Mouse (Mus musculus) neural tube, embryonic 11.5 days (tissue): ENCODE results near the gene Uxs1. TPM values are rescaled to one million over a fixed set of nuclear protein-coding genes. Genes with fewer than 3 reads are reported as not detected.

Experiments
- polyA plus RNA-seq: library from polyadenylated mRNA; unstranded; fragments of >200 nt; fragmentation: Nextera tagmentation; extraction: Ambion mirVana; gene quantifications from 2 replicates; pipeline ENCODE4 v1.2.1, GENCODE M21; 2014

The Uxs1 gene
- polyA plus RNA-seq, 1 experiment from 2014 or later, result 24.0 TPM

Other genes with a start within 250 kb of the Uxs1 start
- 0.27 and 0.55 TPM in 2 replicates for gene 1500015O10Rik, start 97.2 kb downstream of the Uxs1 start, polyA plus RNA-seq
- 69.2 and 69.6 TPM in 2 replicates for gene Tpp2, start 105.8 kb upstream of the Uxs1 start, polyA plus RNA-seq
- gene Mettl21c, start 192.2 kb upstream of the Uxs1 start, polyA plus RNA-seq, result 0.54 and 0.69 TPM in 2 replicates
- 0.16 and 0.18 TPM in 2 replicates for gene Gm8251, start 234.1 kb upstream of the Uxs1 start, polyA plus RNA-seq